Mouse (Mus musculus): ENCODE measurements at regions not wholly inside any gene's neighbourhood (a gene's known extent, or its start where the extent isn't known, plus 50 kb on each side); places are given as distances from the start of the nearest gene placed in this dataset.
"Not testable (repeated sequence)": the region's sequence is repeated elsewhere in the genome, so short reads cannot be mapped to it uniquely, and the experiment has no call there.

DNA sequence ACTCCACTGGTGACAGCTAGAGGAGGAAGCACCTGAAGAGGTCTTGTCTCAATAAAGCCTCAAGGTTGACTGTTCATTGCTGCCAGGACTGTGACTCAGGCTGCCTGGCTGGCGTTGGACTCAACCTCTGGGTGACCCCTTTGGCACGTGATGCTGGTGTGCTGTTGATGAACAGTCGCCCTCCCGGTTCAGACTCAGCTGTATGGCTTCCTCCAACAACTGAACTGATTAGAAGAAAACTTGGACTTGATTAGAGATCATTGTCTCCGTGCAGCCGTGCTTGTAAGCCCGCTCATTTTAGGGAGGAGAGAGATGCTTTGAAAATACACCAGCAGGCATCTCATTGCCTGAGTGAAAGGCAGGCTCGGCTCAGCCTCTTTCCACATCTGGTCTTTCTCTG is 103.2 kb upstream of the Nxpe4 start:
- Histone ChIP-seq H3K4me2 (no peak overlapping the region), H3K9me3 (no peaks in the 10 kb centered on the region), H3K4me1 (peaks cover 7% of the 10 kb centered on the region; the same call in 1 of the 2 replicates), H3K4me3 (no peak overlapping the region), H3K36me3 (no peaks in the 10 kb centered on the region), H3K27me3 (no peaks in the 10 kb centered on the region), H3K27ac (no peak overlapping the region), H3K9ac (no peak overlapping the region)
- no peak for ATAC-seq (ENCODE audit: borderline replicate concordance, extremely low read depth, low FRiP score, low TSS enrichment)
- 17% methylated on average over 8 of the region's 8 CpGs for WGBS

DNA sequence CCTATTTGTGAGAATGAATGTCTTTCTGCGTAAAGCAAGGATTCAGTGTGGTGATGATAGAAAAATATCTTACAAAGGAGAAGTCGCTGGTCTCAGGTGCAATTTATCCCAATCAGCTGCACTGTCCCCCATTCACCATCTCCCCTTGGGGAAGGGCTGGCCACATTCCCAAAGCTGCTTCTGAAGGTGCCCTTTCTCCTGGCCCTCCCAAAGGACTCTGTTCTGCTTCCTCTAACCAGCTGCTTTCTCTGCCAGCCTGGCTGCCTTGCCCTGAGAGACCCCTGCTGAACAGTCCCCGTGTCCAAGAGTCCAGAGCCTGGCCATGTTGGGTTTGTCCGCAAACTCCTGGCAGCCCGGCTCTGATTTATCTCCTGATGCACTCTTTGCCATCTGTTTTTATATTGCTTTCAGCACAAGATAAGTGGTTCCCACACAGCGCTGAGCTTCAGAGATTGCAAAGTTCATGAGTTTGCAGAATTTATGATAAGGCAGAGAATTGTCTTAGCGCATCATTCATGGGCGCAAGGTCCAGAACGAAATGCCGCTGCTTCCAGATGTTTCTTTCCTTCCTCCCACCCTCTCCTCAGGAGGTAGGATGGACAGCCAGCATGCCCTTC is 102.2 kb upstream of the Nxpe4 start:
- H3K4me2 ChIP-seq = no peak overlapping the region
- no peak overlapping the region for H3K27ac ChIP-seq
- H3K9ac ChIP-seq = no peak overlapping the region
- 80% methylated on average over 10 of the region's 10 CpGs for WGBS
- no peaks in the 10 kb centered on the region for H3K9me3 ChIP-seq
- no peaks in the 10 kb centered on the region for H3K36me3 ChIP-seq
- ATAC-seq (ENCODE audit: borderline replicate concordance, extremely low read depth, low FRiP score, low TSS enrichment) = no peak
- H3K4me3 ChIP-seq = no peak overlapping the region
- no peaks in the 10 kb centered on the region for H3K27me3 ChIP-seq
- peaks cover 7% of the 10 kb centered on the region; the same call in 1 of the 2 replicates for H3K4me1 ChIP-seq

DNA sequence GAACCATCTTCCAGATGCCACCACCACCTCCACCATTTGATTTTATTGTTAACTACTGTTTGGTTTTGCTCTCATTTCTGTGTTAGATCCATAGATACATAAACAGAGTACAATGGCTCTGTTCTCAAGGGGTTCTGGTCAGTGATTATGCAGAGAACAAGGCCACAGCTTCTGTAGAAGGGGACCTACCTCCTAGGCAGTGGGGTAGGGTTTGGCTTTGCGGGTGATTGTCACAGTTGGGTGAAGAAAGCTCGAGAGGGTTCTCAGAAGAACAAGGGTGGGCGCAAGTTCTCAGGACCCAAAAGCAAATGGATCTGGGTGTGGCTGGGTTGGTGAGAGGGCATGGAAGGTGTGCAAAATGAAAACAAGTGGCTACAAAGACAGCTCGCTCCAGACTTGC is 100.8 kb upstream of the Nxpe4 start:
- Histone ChIP-seq H3K9ac (no peak overlapping the region), H3K36me3 (no peaks in the 10 kb centered on the region), H3K4me3 (no peak overlapping the region), H3K27me3 (no peaks in the 10 kb centered on the region), H3K9me3 (no peaks in the 10 kb centered on the region), H3K4me2 (no peak overlapping the region), H3K27ac (no peak overlapping the region), H3K4me1 (peaks cover 7% of the 10 kb centered on the region; the same call in 1 of the 2 replicates)
- ATAC-seq (ENCODE audit: borderline replicate concordance, extremely low read depth, low FRiP score, low TSS enrichment) = no peak
- WGBS = 86% methylated on average over 4 of the region's 4 CpGs

DNA sequence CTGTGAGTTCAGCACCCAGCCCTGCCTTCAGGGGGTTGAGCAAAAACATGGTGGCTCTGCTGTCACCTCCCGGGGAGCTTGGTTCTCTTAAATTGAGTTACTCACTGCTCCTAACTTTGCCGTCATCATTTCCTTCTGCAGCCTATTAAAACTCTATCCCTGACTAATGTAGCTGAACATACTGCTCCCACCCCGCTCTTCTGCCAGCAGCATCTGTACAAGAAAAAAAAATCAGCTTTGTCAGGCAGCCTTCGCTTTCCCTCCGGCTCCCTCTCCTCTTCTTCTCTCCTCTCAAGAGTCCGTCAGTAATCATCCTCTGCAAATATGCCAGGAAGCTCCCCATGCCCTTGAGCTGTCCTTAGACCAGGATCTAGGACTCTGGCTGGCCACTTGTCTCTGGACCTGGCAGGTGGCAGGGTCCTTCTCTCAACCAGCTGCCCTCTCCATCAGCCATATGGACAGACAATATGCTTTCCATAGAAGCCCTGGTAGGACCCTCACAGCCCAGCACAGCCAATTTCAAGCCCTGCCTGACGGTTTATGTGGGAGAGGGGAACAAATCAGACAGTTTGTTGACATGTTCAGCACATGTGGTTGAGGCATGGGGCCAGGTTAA is 95.0 kb upstream of the Nxpe4 start:
- Histone ChIP-seq H3K4me2 (no peak overlapping the region), H3K4me1 (no peaks in the 10 kb centered on the region), H3K27me3 (no peaks in the 10 kb centered on the region), H3K4me3 (no peak overlapping the region), H3K36me3 (no peaks in the 10 kb centered on the region), H3K27ac (no peak overlapping the region), H3K9ac (no peak overlapping the region), H3K9me3 (no peaks in the 10 kb centered on the region)
- ATAC-seq (ENCODE audit: borderline replicate concordance, extremely low read depth, low FRiP score, low TSS enrichment) = no peak
- 59% methylated on average over 7 of the region's 7 CpGs for WGBS

DNA sequence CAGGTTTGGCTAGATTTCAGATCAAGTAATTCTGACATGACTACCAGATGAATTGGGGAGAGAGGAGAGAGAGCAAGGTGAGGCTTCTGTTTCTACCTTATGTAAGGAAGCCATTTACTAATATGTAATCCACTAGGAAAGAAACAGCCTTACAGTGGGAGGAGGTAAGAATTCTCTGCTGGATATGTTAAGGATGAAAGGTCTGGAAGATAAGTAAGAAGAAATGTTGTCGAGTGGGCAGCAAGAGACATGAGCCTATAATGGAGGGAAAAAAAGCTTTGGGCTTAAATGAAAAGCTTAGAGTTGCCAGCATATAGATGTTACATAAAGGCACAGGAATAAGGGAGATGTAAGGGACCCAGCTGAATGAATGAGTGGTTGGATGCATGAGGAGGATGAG is 89.2 kb upstream of the Nxpe4 start:
- Histone ChIP-seq H3K4me2 (no peak overlapping the region), H3K36me3 (no peaks in the 10 kb centered on the region), H3K4me1 (no peaks in the 10 kb centered on the region), H3K27me3 (no peaks in the 10 kb centered on the region), H3K9ac (no peak overlapping the region), H3K27ac (no peak overlapping the region), H3K9me3 (no peaks in the 10 kb centered on the region), H3K4me3 (no peak overlapping the region)
- WGBS = 72% methylated on average over 1 of the region's 1 CpGs
- no peak for ATAC-seq (ENCODE audit: borderline replicate concordance, extremely low read depth, low FRiP score, low TSS enrichment)

DNA sequence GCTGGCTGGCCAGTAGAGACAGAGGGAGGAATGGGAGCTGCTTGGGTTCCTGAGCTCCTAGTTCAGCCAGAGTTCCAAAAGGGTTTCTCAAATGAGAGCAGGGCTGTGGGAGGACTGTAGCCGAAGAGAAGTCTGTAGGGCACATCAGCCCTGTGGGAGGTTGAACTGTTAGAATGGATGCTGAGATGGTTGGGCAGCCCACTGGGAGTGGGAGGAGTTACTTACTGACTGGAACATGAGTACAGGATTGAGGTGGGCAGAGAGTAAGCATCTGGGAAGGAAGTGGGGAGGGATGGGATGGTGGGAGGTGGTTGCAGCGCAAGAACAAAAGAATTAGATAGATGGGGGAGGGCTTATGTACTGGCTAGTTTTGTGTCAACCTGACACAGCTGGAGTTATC is 88.7 kb upstream of the Nxpe4 start:
- Histone ChIP-seq H3K4me1 (no peaks in the 10 kb centered on the region), H3K36me3 (no peaks in the 10 kb centered on the region), H3K4me2 (no peak overlapping the region), H3K27me3 (no peaks in the 10 kb centered on the region), H3K9ac (no peak overlapping the region), H3K4me3 (no peak overlapping the region), H3K27ac (no peak overlapping the region), H3K9me3 (no peaks in the 10 kb centered on the region)
- no peak for ATAC-seq (ENCODE audit: borderline replicate concordance, extremely low read depth, low FRiP score, low TSS enrichment)
- WGBS = 79% methylated on average over 2 of the region's 2 CpGs

DNA sequence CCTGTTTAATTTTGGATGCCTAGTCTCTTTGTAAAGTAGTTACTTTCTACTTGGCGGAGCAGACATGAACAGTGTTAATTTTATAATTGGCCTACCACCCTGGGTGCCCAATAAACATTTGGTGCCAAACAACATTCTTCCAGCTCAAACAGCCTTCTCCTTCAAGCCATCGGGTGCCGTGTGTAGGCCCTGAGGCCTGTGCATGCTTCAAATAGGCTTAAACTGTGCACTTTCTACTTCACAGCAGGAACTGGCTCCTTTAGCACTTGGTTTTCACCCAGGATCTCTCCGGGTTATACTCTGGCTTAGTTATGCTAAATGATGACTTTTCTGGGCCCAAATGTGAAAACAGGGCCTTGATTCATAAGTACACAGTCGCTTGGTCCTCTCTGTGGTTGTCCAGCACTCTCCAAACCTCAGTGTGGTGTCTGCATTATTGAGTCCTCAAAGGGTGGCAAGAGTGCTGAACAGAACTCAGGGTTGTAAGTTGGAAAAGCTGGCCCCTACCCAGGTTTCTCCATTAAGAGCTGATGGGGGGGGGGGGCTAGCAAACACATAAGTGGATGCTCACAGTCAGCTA is 86.1 kb upstream of the Nxpe4 start:
- H3K27ac ChIP-seq = no peak overlapping the region
- H3K27me3 ChIP-seq = no peaks in the 10 kb centered on the region
- no peak overlapping the region for H3K9ac ChIP-seq
- ATAC-seq (ENCODE audit: borderline replicate concordance, extremely low read depth, low FRiP score, low TSS enrichment) = no peak
- WGBS = 81% methylated on average over 5 of the region's 5 CpGs
- no peak overlapping the region for H3K4me2 ChIP-seq
- H3K36me3 ChIP-seq = no peaks in the 10 kb centered on the region
- no peaks in the 10 kb centered on the region for H3K9me3 ChIP-seq
- H3K4me3 ChIP-seq = no peak overlapping the region
- no peaks in the 10 kb centered on the region for H3K4me1 ChIP-seq

DNA sequence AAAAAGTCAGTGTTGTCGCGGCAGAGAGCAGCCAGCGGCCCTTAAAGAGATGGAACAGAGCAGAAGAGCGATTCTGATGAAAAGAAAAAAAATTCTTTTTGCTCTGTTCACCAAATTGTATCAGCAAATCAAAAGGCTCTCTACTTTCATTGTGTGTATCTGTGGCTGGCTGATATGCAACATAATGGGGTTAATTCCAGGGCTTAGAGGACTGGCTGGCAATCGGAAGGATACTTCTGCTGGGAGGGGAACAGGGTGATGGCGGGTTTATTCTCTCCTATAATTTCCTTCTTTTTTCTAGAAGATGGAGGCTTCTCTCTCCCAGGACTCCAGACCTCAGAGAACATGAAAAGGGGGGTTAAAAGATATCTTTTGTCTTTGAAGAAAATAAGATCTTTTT is 79.4 kb upstream of the Nxpe4 start:
- no peak for ATAC-seq (ENCODE audit: borderline replicate concordance, extremely low read depth, low FRiP score, low TSS enrichment)
- 66% methylated on average over 6 of the region's 6 CpGs for WGBS
- Histone ChIP-seq H3K4me2 (no peak overlapping the region), H3K9me3 (no peaks in the 10 kb centered on the region), H3K27me3 (no peaks in the 10 kb centered on the region), H3K36me3 (no peaks in the 10 kb centered on the region), H3K4me3 (no peak overlapping the region), H3K4me1 (peaks cover 7% of the 10 kb centered on the region; the same call in 1 of the 2 replicates), H3K27ac (no peak overlapping the region), H3K9ac (no peak overlapping the region)

DNA sequence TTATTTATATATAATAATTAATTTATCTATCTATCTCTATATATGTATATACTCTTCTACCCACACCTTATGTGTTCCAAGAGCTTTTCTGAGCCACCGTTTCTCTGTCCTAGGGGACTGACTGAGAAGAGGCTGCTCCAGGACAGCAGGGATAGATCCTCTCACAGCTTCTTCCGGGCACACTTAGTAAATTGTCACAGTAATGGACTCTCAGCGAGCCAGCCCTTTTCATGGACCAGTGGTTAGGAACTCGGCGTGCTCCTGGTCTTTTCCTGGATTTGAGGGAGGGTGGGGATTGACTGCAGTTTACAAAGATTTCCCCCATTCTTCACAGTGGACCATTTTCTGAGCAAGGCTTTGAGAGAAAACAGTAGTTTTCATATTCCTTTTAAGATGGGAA is 77.6 kb upstream of the Nxpe4 start:
- H3K4me1 ChIP-seq; H3K9ac ChIP-seq; ATAC-seq (ENCODE audit: borderline replicate concordance, extremely low read depth, low FRiP score, low TSS enrichment); H3K9me3 ChIP-seq; H3K27ac ChIP-seq; H3K4me3 ChIP-seq; H3K4me2 ChIP-seq; H3K36me3 ChIP-seq; H3K27me3 ChIP-seq: not testable (repeated sequence)
- WGBS = 42% methylated on average over 5 of the region's 5 CpGs

DNA sequence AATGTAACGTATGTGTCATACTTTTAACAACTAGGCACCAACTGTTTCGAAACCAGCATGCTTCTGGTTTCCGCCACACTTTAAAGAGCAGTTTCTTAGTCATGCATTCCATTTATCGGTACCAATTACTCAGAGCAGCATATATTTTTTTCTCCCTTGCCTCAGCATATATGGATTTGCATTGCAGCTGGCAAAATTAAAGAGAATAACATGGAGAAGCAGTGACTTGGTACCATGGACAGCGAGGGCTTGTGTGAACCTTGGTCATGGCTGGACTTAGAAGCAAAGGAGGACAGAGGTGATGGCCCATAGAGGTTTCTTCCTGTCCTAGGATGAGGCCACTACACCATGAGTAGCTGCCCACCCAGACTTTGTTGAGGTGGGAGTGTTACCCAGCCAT is 72.2 kb upstream of the Nxpe4 start:
- 85% methylated on average over 5 of the region's 5 CpGs for WGBS
- H3K4me3 ChIP-seq = no peak overlapping the region
- H3K4me2 ChIP-seq = no peak overlapping the region
- no peak for ATAC-seq (ENCODE audit: borderline replicate concordance, extremely low read depth, low FRiP score, low TSS enrichment)
- no peaks in the 10 kb centered on the region for H3K9me3 ChIP-seq
- H3K9ac ChIP-seq = no peak overlapping the region
- no peaks in the 10 kb centered on the region for H3K27me3 ChIP-seq
- no peaks in the 10 kb centered on the region for H3K36me3 ChIP-seq
- H3K4me1 ChIP-seq = no peaks in the 10 kb centered on the region
- no peak overlapping the region for H3K27ac ChIP-seq

DNA sequence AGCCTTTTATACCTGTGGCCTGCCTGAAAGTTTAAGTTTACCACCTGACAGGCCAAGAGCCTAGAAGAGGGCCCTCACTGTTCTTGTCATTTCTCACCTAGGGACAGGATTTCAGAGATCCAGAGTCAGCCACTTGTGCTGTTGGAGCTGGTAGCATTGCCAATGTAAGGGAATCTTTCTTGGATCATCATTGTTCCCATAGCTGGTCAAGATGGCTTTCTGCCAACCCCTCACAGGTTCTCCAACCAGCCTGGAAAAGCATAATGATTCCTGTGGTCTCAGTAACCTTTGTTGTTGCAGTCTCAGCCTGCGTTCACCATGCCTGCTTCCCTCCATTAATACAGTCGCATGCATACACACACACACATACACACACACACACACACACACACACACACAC is 67.1 kb upstream of the Nxpe4 start:
- no peaks in the 10 kb centered on the region for H3K36me3 ChIP-seq
- no peak overlapping the region for H3K4me3 ChIP-seq
- H3K27me3 ChIP-seq = no peaks in the 10 kb centered on the region
- H3K27ac ChIP-seq = no peak overlapping the region
- H3K4me2 ChIP-seq = no peak overlapping the region
- H3K9ac ChIP-seq = no peak overlapping the region
- no peak for ATAC-seq (ENCODE audit: borderline replicate concordance, extremely low read depth, low FRiP score, low TSS enrichment)
- no peaks in the 10 kb centered on the region for H3K4me1 ChIP-seq
- WGBS = 77% methylated on average over 2 of the region's 2 CpGs
- H3K9me3 ChIP-seq = no peaks in the 10 kb centered on the region

DNA sequence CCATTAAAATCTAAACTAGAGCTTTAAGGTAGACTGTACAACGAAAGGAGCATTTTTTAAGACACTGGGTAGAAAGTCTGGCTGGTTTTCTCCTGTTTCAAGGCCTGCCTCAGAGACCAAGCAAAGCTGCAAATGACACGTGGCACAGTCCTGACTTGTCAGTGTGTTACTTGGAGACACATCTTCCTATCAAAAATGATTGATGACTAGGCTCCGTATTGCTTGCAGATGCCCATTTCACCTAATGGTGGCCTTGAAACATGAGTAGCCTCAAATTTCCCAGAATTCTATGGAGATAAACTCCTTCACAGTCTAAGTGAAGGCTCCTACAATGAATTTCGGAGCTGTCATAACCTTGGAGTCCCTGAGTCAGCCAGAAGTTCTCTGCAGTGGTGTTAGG is 62.0 kb upstream of the Nxpe4 start:
- WGBS = 39% methylated on average over 4 of the region's 4 CpGs

More for the DNA sequence above, 62.0 kb upstream of the Nxpe4 start:
- no peak for ATAC-seq (ENCODE audit: borderline replicate concordance, extremely low read depth, low FRiP score, low TSS enrichment)
- Histone ChIP-seq H3K9ac (no peak overlapping the region), H3K4me1 (no peaks in the 10 kb centered on the region), H3K9me3 (no peaks in the 10 kb centered on the region), H3K4me2 (no peak overlapping the region), H3K4me3 (no peak overlapping the region), H3K27ac (no peak overlapping the region), H3K36me3 (no peaks in the 10 kb centered on the region), H3K27me3 (no peaks in the 10 kb centered on the region)

Data from lung, embryonic 15.5 days (tissue).